ENCODE assay signal across 8 mouse cellular contexts in the genomic region with DNA sequence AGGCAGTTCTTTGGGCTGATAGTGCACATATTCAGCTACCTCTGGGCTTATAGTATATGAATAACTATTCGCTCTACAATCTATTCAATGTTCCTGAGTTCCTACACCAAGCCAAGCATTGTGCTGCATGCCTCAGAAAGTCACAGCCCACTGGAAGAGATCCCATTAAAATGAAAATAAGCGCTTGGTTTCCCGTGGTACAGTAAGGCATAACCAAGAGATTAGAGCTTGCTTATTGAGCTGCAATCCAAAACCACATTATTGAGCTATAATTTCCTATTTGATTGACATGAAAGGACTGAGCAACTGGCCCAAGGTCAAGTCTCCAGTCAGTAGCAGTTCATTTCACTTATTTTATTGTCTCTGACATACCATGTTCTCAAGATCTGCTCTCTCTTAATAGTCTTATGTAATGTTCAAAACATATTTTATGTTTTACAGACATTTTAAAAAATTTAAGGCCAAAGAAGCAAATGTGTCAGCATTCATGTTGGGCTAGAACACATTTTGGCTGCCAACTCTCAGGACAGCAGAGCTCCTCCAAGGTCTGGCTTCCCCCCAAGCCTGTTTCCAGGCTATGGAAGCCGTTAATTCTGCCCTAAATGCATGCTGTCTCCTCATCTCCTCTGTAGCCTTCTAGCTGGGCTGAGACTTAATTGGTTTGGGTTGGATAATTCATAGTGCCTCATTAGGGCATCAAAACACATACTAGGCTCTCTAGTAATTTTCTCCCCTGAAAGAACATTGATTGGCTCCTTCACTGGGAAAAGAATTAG.
DNase-seq lines count a peak whose midpoint lies in the region; ATAC-seq lines count a peak whose summit lies in the region.

No protein-coding gene starts in this region.

- H3K36me3 ChIP-seq in forebrain, embryonic 12.5 days (replicated peaks) = no peaks in the 10 kb centered on the region
- H3K36me3 ChIP-seq in midbrain, embryonic 16.5 days (ENCODE audit: control insufficient read depth, insufficient read depth, low read length) = no peaks in the 10 kb centered on the region

- DNase-seq in kidney, postnatal 25 days = peak; percentile 6 to 32
- DNase-seq in kidney, adult 11 months = no peak
- DNase-seq in brain, adult 2 months (ENCODE audit: low read depth, low spot score) = peak; percentile 94
- DNase-seq in urinary bladder, postnatal 36 days (ENCODE audit: low spot score in 2 of 2) = no peak
- no peak for DNase-seq in B cell, adult 2 months
- DNase-seq in heart, postnatal 14 days = no peak

- peak overlapping the region; percentile 71 for H3K27ac ChIP-seq in forebrain, embryonic 12.5 days
- peak overlapping the region; percentile 47 for H3K27ac ChIP-seq in midbrain, embryonic 16.5 days (ENCODE audit: low read length)

- H3K4me3 ChIP-seq in forebrain, embryonic 12.5 days (replicated peaks) = no peak overlapping the region
- H3K4me3 ChIP-seq in midbrain, embryonic 16.5 days (ENCODE audit: low read depth, low read length) = no peak overlapping the region

- peak; percentile 83; the same call in 1 of the 2 replicates for ATAC-seq in forebrain, embryonic 12.5 days (ENCODE audit: low FRiP score)
- peak; percentile 56; the same call in 1 of the 2 replicates for ATAC-seq in midbrain, embryonic 16.5 days

- WGBS in forebrain, embryonic 12.5 days = 46% methylated on average over 4 of the region's 4 CpGs
- WGBS in midbrain, embryonic 16.5 days = 54% methylated on average over 4 of the region's 4 CpGs

- H3K4me2 ChIP-seq in forebrain, embryonic 12.5 days = no peak overlapping the region
- H3K4me2 ChIP-seq in midbrain, embryonic 16.5 days (ENCODE audit: low read length) = no peak overlapping the region

- H3K9me3 ChIP-seq in forebrain, embryonic 12.5 days = no peaks in the 10 kb centered on the region
- H3K9me3 ChIP-seq in midbrain, embryonic 16.5 days (replicated peaks; ENCODE audit: control insufficient read depth, low read length, poor library complexity, severe bottlenecking) = no peaks in the 10 kb centered on the region

- no peak overlapping the region for H3K9ac ChIP-seq in forebrain, embryonic 12.5 days
- no peak overlapping the region for H3K9ac ChIP-seq in midbrain, embryonic 16.5 days (ENCODE audit: low read depth, low read length)

- H3K4me1 ChIP-seq in forebrain, embryonic 12.5 days = peaks cover 12% of the 10 kb centered on the region; the same call in 1 of the 2 replicates
- peaks cover 8% of the 10 kb centered on the region for H3K4me1 ChIP-seq in midbrain, embryonic 16.5 days (ENCODE audit: control insufficient read depth, insufficient read depth, low read length)

- intact Hi-C loops in heart, postnatal 14 days (cut with DNase I) = no loop called here

- H3K27me3 ChIP-seq in forebrain, embryonic 12.5 days = no peaks in the 10 kb centered on the region
- H3K27me3 ChIP-seq in midbrain, embryonic 16.5 days (ENCODE audit: control insufficient read depth, insufficient read depth, low read depth, low read length) = no peaks in the 10 kb centered on the region

Comparison
In these comparisons a context has a peak if more than half of its experiments do, and no peak if none do; other contexts are left out.
1. DNase-seq: peak in kidney, postnatal 25 days (2 of 2) and brain, adult 2 months (single experiment); none in kidney, adult 11 months (single experiment), urinary bladder, postnatal 36 days (0 of 2), B cell, adult 2 months (0 of 2) and heart, postnatal 14 days (0 of 2).